Mouse (Mus musculus) testis, adult 2 months (tissue): ENCODE measurements around the gene Hipk1. TPM values are rescaled to one million over a fixed set of nuclear protein-coding genes. Genes with fewer than 3 reads are reported as not detected.

Experiments used
- H3K27ac ChIP-seq: fragments of 200-500 bp; 2 replicates; pipeline ENCODE4 v1.5.1; 2012; ENCODE audit warnings: low read depth, low read length; ENCODE audit not compliant: control insufficient read depth, insufficient read depth
- H3K27me3 ChIP-seq: fragments of 200-500 bp; 2 replicates; pipeline ENCODE4 v1.6.1; 2012; ENCODE audit warnings: mild to moderate bottlenecking, low read length, moderate library complexity; ENCODE audit not compliant: control insufficient read depth, insufficient read depth
- H3K36me3 ChIP-seq: fragments of 200-500 bp; 2 replicates; pipeline ENCODE4 v1.6.1; 2012; ENCODE audit warnings: mild to moderate bottlenecking, low read length; ENCODE audit not compliant: control insufficient read depth, insufficient read depth
- H3K4me1 ChIP-seq: fragments of 200-500 bp; 2 replicates; pipeline ENCODE4 v1.6.1; 2012; ENCODE audit warnings: low read length; ENCODE audit not compliant: control insufficient read depth, insufficient read depth
- H3K4me3 ChIP-seq: fragments of 200-500 bp; 2 replicates; pipeline ENCODE4 v1.5.1; 2012; ENCODE audit warnings: low read depth, mild to moderate bottlenecking, low read length, moderate library complexity, mixed read lengths; ENCODE audit not compliant: control insufficient read depth
- CTCF ChIP-seq: fragments of 200-500 bp; IDR thresholded peaks from 2 replicates; pipeline ENCODE4 v1.5.1; 2012; ENCODE audit warnings: low read depth, mild to moderate bottlenecking, inconsistent platforms, low read length, moderate library complexity; ENCODE audit not compliant: control insufficient read depth, insufficient read depth, insufficient replicate concordance
- POLR2A ChIP-seq: fragments of 200-500 bp; IDR thresholded peaks from 2 replicates; pipeline ENCODE4 v1.6.1; 2012; ENCODE audit warnings: low read depth, mild to moderate bottlenecking, inconsistent platforms, low read length, moderate library complexity; ENCODE audit not compliant: control insufficient read depth
- polyA plus RNA-seq: library from polyadenylated mRNA; depleted of rRNA; stranded (reverse); fragments of >200 nt; gene quantifications from 2 replicates; pipeline ENCODE4 v1.2.3, GENCODE M21; 2012

Gene Hipk1
- polyA plus RNA-seq, 1 experiment: 224 TPM

- no peaks in the 10 kb centered on the region for H3K27me3 ChIP-seq
- peak; percentile 78 for TF ChIP-seq POLR2A
- no peak for TF ChIP-seq CTCF
- H3K36me3 ChIP-seq: 0 out of 2 replicates have a peak, but pooled peaks cover 2% of the 10 kb centered on the region
- H3K4me3 ChIP-seq: peak within 1 kb of the TSS; percentile 97
- H3K4me1 ChIP-seq: no peaks in the 10 kb centered on the region; the same call in 1 of the 2 replicates
- H3K27ac ChIP-seq: peak within 1 kb of the TSS; percentile 95
Observed at GRCm38 (mm10) chr3:103808891-103809798, 17.8 kb upstream of the Hipk1 start, which contains the start of the genes Dclre1b, Ap4b1 and Gm43064. Gene Dclre1b, minus strand, starts transcription at chr3:103809444. Gene Ap4b1, plus strand, starts transcription at chr3:103809520. Gene Gm43064, plus strand, starts transcription at chr3:103809573.

- Histone ChIP-seq H3K36me3 (peaks cover 4% of the 10 kb centered on the region; the same call in 1 of the 2 replicates), H3K27ac (no peak overlapping the region), H3K4me3 (no peak overlapping the region), H3K4me1 (no peaks in the 10 kb centered on the region; the same call in 1 of the 2 replicates), H3K27me3 (no peaks in the 10 kb centered on the region)
- TF ChIP-seq POLR2A: no peak
- TF ChIP-seq CTCF: no peak
Observed at GRCm38 (mm10) chr3:103805671-103806070, 14.3 kb upstream of the Hipk1 start.

GRCm38 (mm10) chr3:103802861-103803260, 11.5 kb upstream of the Hipk1 start:
- Histone ChIP-seq H3K36me3 (peaks cover 4% of the 10 kb centered on the region; the same call in 1 of the 2 replicates), H3K27ac (peak overlapping the region; percentile 58)
- no peak for TF ChIP-seq POLR2A
- no peak for TF ChIP-seq CTCF

GRCm38 (mm10) chr3:103801631-103802531, 10.5 kb upstream of the Hipk1 start:
- H3K4me3 ChIP-seq: no peak overlapping the region
- TF ChIP-seq POLR2A (no peak), CTCF (no peak)
- H3K27ac ChIP-seq: peak overlapping the region; percentile 73
- no peaks in the 10 kb centered on the region for H3K4me1 ChIP-seq
- no peaks in the 10 kb centered on the region for H3K27me3 ChIP-seq
- peaks cover 4% of the 10 kb centered on the region; the same call in 1 of the 2 replicates for H3K36me3 ChIP-seq

More at GRCm38 (mm10) chr3:103802861-103803260, 11.5 kb upstream of the Hipk1 start:
- H3K4me3 ChIP-seq: no peak overlapping the region
- H3K4me1 ChIP-seq: no peaks in the 10 kb centered on the region
- no peaks in the 10 kb centered on the region for H3K27me3 ChIP-seq

- Histone ChIP-seq H3K27me3 (no peaks in the 10 kb centered on the region), H3K4me1 (no peaks in the 10 kb centered on the region)
- no peak for TF ChIP-seq CTCF
Observed at GRCm38 (mm10) chr3:103799507-103799906, 8.1 kb upstream of the Hipk1 start.

GRCm38 (mm10) chr3:103796389-103796788, 5.0 kb upstream of the Hipk1 start:
- no peak for TF ChIP-seq CTCF
- TF ChIP-seq POLR2A: no peak
- Histone ChIP-seq H3K27me3 (no peaks in the 10 kb centered on the region), H3K4me3 (no peak overlapping the region), H3K36me3 (no peaks in the 10 kb centered on the region), H3K27ac (no peak overlapping the region), H3K4me1 (peaks cover 2% of the 10 kb centered on the region)

More at GRCm38 (mm10) chr3:103799507-103799906, 8.1 kb upstream of the Hipk1 start:
- Histone ChIP-seq H3K36me3 (peaks cover 4% of the 10 kb centered on the region; the same call in 1 of the 2 replicates), H3K27ac (no peak overlapping the region), H3K4me3 (no peak overlapping the region)
